Mouse (Mus musculus) liver, postnatal 0 days (tissue): ENCODE measurements around the gene Fam78b.

Source experiments
- CTCF ChIP-seq: sonication (generic); IDR thresholded peaks from 2 replicates; pipeline ENCODE4 v1.5.1; 2016; ENCODE audit warnings: antibody characterized with exemption, low read depth
- EP300 ChIP-seq: IDR thresholded peaks from 2 replicates; pipeline ENCODE4 v1.6.1; 2016; ENCODE audit warnings: antibody characterized with exemption, low read depth, mild to moderate bottlenecking

DNA sequence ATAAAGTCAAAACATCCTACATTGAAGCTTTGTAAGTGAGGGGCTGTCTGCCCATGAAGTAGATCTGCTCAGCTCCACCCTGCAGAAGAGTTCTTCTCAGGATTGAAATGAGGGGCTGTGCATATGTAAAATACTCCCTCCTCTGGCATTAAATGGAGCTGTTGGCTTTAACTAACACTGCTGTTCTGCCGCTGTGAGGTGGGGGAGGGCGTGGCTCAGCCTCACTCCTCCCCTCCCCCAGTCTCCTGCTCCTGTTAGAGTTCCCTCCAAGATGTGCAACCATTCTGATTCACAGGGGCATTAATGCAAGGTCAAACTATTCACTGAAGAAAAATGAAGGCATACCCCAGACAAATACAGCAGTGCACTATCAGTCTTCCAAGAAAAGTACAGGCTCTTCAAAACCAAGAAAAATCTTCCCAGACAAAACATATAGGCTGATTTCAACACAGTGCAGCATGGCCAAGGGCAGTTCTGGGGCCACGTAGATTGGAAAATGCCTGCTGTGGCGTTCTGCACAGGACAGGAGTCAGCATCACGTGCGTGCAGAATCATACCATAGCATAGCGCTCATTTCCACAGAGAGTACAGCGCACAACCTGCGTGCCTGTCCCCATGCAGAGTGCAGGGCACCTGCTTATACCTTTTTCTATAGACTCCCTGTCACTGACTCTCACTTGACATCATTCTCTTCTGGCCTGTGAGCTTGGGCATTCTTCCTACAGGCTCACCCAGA, 58.5 kb downstream of the Fam78b start:
- no peak for TF ChIP-seq CTCF
- TF ChIP-seq EP300, result no peak
